Mouse (Mus musculus) limb, embryonic 14.5 days (tissue): Measurements from ENCODE around the gene Itga2b. TPM values are rescaled to one million over a fixed set of nuclear protein-coding genes. Genes with fewer than 3 reads are reported as not detected.

Experiments used
- ATAC-seq: fragments of 200-750 bp; cut with Nextera tagmentation; 2 replicates; pipeline ENCODE4 v1.8.0; 2017; ENCODE audit warnings: low read depth, moderate number of reproducible peaks, moderate TSS enrichment; ENCODE audit not compliant: low FRiP score
- DNase-seq: peaks from one replicate; pipeline ENCODE4 v3.0.0-alpha.2; 2015; ENCODE audit warnings: low spot score
- H3K27ac ChIP-seq: fragments of 300-500 bp; sonication (generic); replicated peaks from 2 replicates; pipeline ENCODE4 v1.5.1; 2014; ENCODE audit warnings: low read depth, mild to moderate bottlenecking, low read length, moderate library complexity, mixed read lengths
- H3K27me3 ChIP-seq: fragments of 300-500 bp; sonication (generic); 2 replicates; pipeline ENCODE4 v1.6.1; 2014; ENCODE audit warnings: low read length, mixed read lengths; ENCODE audit not compliant: control insufficient read depth, insufficient read depth
- H3K36me3 ChIP-seq: fragments of 300-500 bp; sonication (generic); 2 replicates; pipeline ENCODE4 v1.6.1; 2014; ENCODE audit warnings: mild to moderate bottlenecking, low read length, moderate library complexity, mixed read lengths; ENCODE audit not compliant: control insufficient read depth, insufficient read depth
- H3K4me1 ChIP-seq: fragments of 300-500 bp; sonication (generic); 2 replicates; pipeline ENCODE4 v1.6.1; 2014; ENCODE audit warnings: antibody characterized with exemption, low read length, mixed read lengths; ENCODE audit not compliant: control insufficient read depth, insufficient read depth
- H3K4me2 ChIP-seq: fragments of 300-500 bp; sonication (generic); replicated peaks from 2 replicates; pipeline ENCODE4 v1.6.1; 2014; ENCODE audit warnings: low read depth, mild to moderate bottlenecking, low read length, moderate library complexity; ENCODE audit not compliant: severe bottlenecking
- H3K4me3 ChIP-seq: fragments of 300-500 bp; sonication (generic); replicated peaks from 2 replicates; pipeline ENCODE4 v1.5.1; 2014; ENCODE audit warnings: low read length
- H3K9ac ChIP-seq: fragments of 300-500 bp; sonication (generic); 2 replicates; pipeline ENCODE4 v1.6.1; 2014; ENCODE audit warnings: mild to moderate bottlenecking, low read depth, low read length, moderate library complexity; ENCODE audit not compliant: severe bottlenecking
- H3K9me3 ChIP-seq: fragments of 300-500 bp; sonication (generic); 2 replicates; pipeline ENCODE4 v1.6.1; 2016; ENCODE audit warnings: low read length; ENCODE audit not compliant: control insufficient read depth
- POLR2A ChIP-seq: fragments of 200-500 bp; IDR thresholded peaks from 2 replicates; pipeline ENCODE4 v1.8.0; 2012; ENCODE audit warnings: inconsistent platforms, mild to moderate bottlenecking, moderate library complexity, borderline replicate concordance; ENCODE audit not compliant: insufficient read depth, insufficient read length; ENCODE audit errors: extremely low read depth
- WGBS: fragments of 180-500 bp; shearing (Covaris S2); extraction: QIAGEN DNeasy Blood & Tissue Kit; methylation state at CpG from one replicate; pipeline ENCODE4 v1.1.7; 2014; 5-methylcytosine and 5-hydroxymethylcytosine counted together
- polyA plus RNA-seq, 2 experiments: library from polyadenylated mRNA; depleted of rRNA in 1 of 2; stranded (reverse) in 1 of 2; unstranded in 1 of 2; fragments of >200 nt; fragmentation: Nextera tagmentation in 1 of 2; extraction: Ambion mirVana in 1 of 2; gene quantifications; 2 replicates each; pipeline versions ENCODE4 v1.2.1 to v1.2.3; 2012 to 2014

Itga2b gene
- polyA plus RNA-seq, 2 experiments = 3.5 to 7.0 TPM

GRCm38 (mm10) chr11:102435754-102436470, 34.0 kb downstream of the Itga2b start:
- ATAC-seq (no peak), DNase-seq (no peak)
- no peak for TF ChIP-seq POLR2A
- Histone ChIP-seq H3K9ac (no peak overlapping the region), H3K9me3 (no peaks in the 10 kb centered on the region), H3K27ac (no peak overlapping the region), H3K36me3 (peaks cover 76% of the 10 kb centered on the region), H3K4me1 (peaks cover 14% of the 10 kb centered on the region), H3K4me3 (no peak overlapping the region), H3K27me3 (peaks cover 4% of the 10 kb centered on the region; the same call in 1 of the 2 replicates), H3K4me2 (no peak overlapping the region)
- 93% methylated on average over 17 of the region's 18 CpGs for WGBS

- H3K4me1 ChIP-seq = peaks cover 14% of the 10 kb centered on the region
- H3K27ac ChIP-seq = no peak overlapping the region
- H3K9me3 ChIP-seq = no peaks in the 10 kb centered on the region
- no peak for DNase-seq
- ATAC-seq = no peak
- TF ChIP-seq POLR2A = no peak
- H3K4me2 ChIP-seq = no peak overlapping the region
- H3K36me3 ChIP-seq = peaks cover 68% of the 10 kb centered on the region
- H3K27me3 ChIP-seq = peaks cover 4% of the 10 kb centered on the region; the same call in 1 of the 2 replicates
- H3K4me3 ChIP-seq = no peak overlapping the region
- WGBS = 91% methylated on average over 11 of the region's 11 CpGs
- H3K9ac ChIP-seq = no peak overlapping the region
Observed at GRCm38 (mm10) chr11:102434816-102435705, 34.9 kb downstream of the Itga2b start.

- DNase-seq (peak; percentile 95), ATAC-seq (peak; percentile 27; the same call in 1 of the 2 replicates)
- peaks cover 61% of the 10 kb centered on the region for H3K36me3 ChIP-seq
- no peak overlapping the region for H3K9ac ChIP-seq
- H3K4me3 ChIP-seq = no peak overlapping the region
- peaks cover 19% of the 10 kb centered on the region for H3K4me1 ChIP-seq
- peaks cover 4% of the 10 kb centered on the region; the same call in 1 of the 2 replicates for H3K27me3 ChIP-seq
- H3K27ac ChIP-seq = no peak overlapping the region
- no peak overlapping the region for H3K4me2 ChIP-seq
- no peaks in the 10 kb centered on the region for H3K9me3 ChIP-seq
- WGBS = 13% methylated on average over 7 of the region's 7 CpGs
- TF ChIP-seq POLR2A = no peak
Observed at GRCm38 (mm10) chr11:102434406-102434805, 35.5 kb downstream of the Itga2b start.

- ATAC-seq (no peak), DNase-seq (no peak)
- Histone ChIP-seq H3K4me3 (no peak overlapping the region), H3K4me2 (no peak overlapping the region), H3K4me1 (peaks cover 20% of the 10 kb centered on the region), H3K9ac (no peak overlapping the region), H3K27me3 (0 out of 2 replicates have a peak, but pooled peaks cover 4% of the 10 kb centered on the region), H3K27ac (no peak overlapping the region), H3K9me3 (no peaks in the 10 kb centered on the region), H3K36me3 (peaks cover 56% of the 10 kb centered on the region)
- no peak for TF ChIP-seq POLR2A
- WGBS = 95% methylated on average over 7 of the region's 7 CpGs
Observed at GRCm38 (mm10) chr11:102433866-102434265, 36.1 kb downstream of the Itga2b start.

- 89% methylated on average over 6 of the region's 6 CpGs for WGBS
- H3K4me1 ChIP-seq = peaks cover 18% of the 10 kb centered on the region
- no peak overlapping the region for H3K4me2 ChIP-seq
- peaks cover 48% of the 10 kb centered on the region for H3K36me3 ChIP-seq
- no peaks in the 10 kb centered on the region for H3K9me3 ChIP-seq
- H3K27ac ChIP-seq = no peak overlapping the region
- no peak overlapping the region for H3K9ac ChIP-seq
- no peak for TF ChIP-seq POLR2A
- 0 out of 2 replicates have a peak, but pooled peaks cover 4% of the 10 kb centered on the region for H3K27me3 ChIP-seq
- H3K4me3 ChIP-seq = no peak overlapping the region; the same call in 1 of the 2 replicates
- no peak for ATAC-seq
- DNase-seq = no peak
Observed at GRCm38 (mm10) chr11:102432896-102433295, 37.0 kb downstream of the Itga2b start.
